Mouse (Mus musculus): ENCODE measurements around the gene BC017158.

- TF ChIP-seq POLR2A (IDR thresholded peaks at IDR 0.05; ENCODE audit: control insufficient read depth, extremely low read depth, insufficient read depth, low read length, poor library complexity) (no peak), CTCF (IDR thresholded peaks at IDR 0.05; ENCODE audit: borderline replicate concordance, control insufficient read depth, extremely low read depth, insufficient read depth, low read length, poor library complexity) (no peak)
Observed at GRCm38 (mm10) chr7:128244410-128245025, 53.5 kb downstream of the BC017158 start.
